Mouse (Mus musculus) lung, postnatal 10 days (tissue): ENCODE results near the gene Spsb1.

Experiments used
- DNase-seq: peaks from one replicate; pipeline ENCODE4 v3.0.0; 2021

The Spsb1 gene

DNA sequence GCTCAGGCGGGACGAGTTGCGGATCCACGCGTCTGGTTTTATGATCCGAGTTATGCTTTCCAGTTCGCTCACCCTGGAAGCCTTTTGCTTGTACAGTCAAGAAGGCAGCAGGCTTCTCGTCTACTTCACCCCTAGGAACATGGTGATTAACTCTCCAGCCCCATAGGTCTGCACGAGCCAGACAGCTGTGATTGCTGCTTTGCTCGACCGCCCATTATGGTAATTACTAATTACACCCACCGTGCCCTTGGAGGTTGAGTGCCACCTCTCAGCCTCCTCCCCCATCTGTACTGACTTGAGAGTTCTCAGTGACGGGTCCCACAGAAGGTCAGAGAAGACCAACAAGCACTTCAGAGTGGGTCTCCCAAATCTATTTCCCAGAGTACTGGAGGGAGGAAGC, 5.2 kb downstream of the Spsb1 start:
- no peak for DNase-seq

- DNase-seq = peak; percentile 37
These were observed 6.7 kb downstream of the Spsb1 start for GRCm38 (mm10) chr4:149948119-149948518.

DNA sequence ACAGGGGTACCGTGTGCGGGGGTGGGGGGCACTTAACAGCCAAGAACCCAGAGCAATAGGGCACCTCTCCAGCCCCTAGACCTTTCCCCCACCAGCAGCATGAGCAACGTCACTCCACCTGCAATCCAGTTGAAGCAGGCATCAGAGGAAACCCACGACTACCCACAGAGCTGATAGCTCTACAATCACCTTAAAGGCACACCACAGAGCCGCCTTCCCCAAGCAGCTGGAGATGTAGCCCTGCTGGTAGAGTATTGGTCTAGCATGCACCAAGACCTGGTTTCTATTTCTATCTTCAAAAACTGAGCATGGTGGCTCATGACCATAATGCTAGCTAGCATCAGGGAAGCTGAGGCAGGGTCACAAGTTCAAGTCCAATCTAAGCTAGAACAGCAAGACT, 7.4 kb downstream of the Spsb1 start:
- DNase-seq = no peak

DNA sequence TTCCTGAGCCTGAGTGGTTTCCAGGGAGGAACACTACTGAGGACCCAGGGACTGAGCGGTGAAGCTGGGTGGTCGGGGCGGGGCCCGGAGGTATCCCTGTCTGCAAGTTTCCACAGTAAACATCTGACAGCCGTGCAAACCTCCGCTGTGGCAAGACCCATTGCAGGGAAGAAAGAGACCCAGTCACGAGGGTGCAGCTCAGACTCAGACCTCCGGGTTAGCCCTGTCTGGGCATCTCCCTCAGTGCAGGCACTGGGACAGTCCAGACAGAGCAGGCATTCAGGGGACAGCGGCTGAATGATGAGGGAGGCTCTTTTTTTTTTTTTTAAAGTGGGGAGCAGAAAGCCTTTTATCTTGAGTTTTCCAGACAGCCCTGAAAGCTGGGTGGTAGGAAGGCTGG, 9.6 kb downstream of the Spsb1 start:
- DNase-seq = no peak

DNA sequence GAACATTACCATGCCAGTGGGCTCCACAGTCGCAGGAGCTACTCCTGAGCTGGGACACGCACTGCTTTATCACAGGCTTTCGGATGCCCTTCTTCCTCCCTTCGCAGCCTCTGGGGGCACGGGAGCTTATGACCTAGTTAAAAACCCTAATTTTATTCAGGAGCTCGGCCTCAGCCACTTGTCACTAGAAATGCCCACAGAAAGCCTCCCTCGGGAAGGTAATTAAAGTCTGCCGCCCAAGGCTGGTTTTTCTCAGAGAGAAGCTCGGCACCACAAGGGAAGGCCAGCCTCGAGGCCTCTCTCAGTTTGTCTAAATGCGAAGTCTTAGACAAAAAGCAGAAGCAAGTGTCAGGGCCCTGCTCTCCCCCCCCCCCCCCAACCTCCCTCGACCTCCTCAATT, 10.6 kb downstream of the Spsb1 start:
- no peak for DNase-seq

GRCm38 (mm10) chr4:149942831-149943741, 11.8 kb downstream of the Spsb1 start:
- no peak for DNase-seq

- peak; percentile 40 for DNase-seq
These were observed 13.6 kb downstream of the Spsb1 start for GRCm38 (mm10) chr4:149941067-149941755.

DNA sequence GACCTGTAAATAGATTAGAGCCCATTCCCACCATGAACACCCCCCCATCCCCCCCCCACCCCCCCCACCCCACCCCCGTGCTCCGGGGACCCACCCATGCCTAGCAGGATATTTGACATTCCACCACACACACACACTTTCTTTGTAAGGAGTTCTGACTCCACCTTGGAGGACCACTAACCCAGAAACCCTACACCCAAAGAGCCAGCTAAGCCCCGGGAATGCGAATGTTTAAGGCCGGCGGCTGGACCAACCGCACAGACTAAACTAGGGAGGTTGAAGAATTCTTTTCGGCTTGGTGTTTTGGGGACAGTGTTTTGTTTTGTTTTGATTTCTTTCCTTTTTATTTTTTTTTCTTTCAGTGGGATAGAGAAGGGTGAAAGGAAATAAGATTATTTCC, 16.1 kb downstream of the Spsb1 start:
- no peak for DNase-seq

DNA sequence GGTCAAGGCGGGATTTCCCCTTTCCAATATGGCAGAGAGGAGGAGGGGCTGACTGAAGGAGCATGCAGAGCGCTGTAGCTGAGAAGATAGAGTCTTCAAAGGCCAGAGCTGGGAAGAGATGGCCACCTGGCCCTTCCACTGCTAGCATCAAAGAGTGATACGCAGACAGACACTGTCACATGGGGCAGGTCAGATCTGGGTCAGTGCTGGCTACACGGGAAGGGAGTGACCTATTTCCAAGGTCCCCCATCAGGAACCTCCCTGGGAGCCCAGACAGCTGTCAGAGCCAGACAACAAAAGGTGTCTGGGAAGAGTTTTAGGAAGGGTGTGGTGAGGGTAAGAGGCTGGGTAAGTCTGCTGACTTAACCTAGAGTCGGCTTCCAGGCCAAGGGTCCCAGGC, 17.9 kb downstream of the Spsb1 start:
- no peak for DNase-seq

DNA sequence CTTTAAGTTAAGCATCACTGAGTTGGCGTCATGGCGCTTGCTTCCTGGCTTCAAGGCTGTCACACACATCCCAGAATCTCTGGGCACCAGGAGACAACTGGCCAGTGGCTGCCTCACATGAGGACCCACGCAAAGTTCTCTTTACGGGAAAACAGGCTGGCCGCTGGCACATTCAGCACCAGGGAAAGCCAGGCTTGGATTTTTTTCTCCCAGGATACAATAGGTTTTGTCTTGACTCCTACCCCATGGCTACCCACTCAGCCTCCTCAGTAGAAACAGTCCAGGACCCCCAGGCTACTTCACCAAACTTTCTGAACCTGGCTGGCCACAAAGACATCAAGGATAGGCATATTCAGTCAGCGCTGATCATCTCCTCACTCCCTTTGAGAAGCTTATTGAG, 19.4 kb downstream of the Spsb1 start:
- DNase-seq = peak; percentile 32

DNA sequence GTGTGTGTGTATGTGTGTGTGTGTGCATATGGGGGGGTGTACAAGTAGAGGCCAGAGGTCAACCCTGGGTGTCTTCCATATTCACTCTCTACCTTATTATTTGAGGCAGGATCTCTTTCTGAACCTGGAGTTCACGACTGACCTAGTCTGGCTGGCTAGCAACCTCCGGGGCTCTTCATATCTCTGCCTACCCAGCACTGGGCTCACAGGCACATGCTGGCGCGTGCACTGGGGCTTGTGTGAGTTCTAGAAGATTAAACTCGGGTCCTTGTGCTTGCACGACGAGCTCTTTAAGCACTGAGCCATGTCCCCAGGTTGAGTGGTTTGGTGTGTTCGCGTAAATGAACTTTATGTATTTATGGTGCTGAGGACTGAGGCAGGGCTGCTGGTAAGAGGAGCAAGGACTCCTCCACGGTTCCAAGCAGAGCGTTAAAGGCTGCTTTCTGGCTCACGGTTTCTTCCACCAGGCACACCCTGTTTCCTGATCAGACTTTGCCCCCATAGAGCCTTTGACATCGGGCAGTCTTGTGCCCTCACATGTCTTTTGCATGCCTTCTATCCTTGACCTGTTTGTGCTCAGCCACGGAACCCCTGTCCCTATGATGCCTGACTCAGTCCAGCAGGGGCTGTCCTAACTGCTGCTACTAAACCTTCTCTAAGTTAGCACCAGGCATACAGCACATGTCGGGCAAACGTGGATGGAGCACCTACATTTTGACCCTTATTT, 21.2 kb downstream of the Spsb1 start:
- DNase-seq = no peak

- DNase-seq = no peak
These were observed 21.8 kb downstream of the Spsb1 start for GRCm38 (mm10) chr4:149933025-149933424.

DNA sequence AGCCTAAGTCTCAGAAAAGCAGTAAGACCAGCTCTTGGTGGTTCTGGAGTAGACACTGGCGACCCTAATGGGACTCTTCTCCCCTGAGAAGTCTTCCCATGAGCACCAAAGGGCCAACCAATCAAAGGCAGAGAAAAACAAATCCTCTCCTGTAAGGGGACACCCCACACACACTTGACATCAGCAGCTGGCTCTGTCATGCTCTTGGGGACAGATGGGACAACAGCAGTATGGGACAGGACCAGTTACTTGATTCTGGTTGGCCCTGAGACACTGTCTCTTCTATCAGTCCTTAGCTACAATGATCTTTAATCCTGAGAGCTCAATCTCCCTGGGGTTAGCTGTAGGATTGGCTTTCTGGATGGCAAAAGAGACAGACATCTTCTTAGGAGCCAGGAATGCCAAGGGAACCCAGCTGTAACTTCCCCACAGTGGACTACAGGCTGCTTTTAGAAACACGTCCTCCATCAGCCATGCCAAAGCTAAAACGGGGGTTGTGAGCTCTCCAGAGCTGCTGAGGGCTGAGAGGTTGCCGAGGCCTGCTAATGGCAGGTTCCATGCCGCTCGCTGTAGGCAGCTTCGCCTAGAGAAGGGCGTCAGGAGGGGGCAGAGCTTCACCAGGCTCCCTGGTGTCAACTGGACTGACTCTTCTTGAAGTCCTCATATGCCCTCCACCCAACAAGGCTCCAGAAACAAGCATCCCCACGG, 22.6 kb downstream of the Spsb1 start:
- DNase-seq = no peak

- no peak for DNase-seq
These were observed 24.1 kb downstream of the Spsb1 start for GRCm38 (mm10) chr4:149930755-149931154.

GRCm38 (mm10) chr4:149923014-149923413, 31.8 kb downstream of the Spsb1 start:
- DNase-seq = no peak

- DNase-seq = peak; percentile 88
These were observed 32.6 kb downstream of the Spsb1 start for GRCm38 (mm10) chr4:149922121-149922718.

GRCm38 (mm10) chr4:149920886-149921285, 34.0 kb downstream of the Spsb1 start:
- peak; percentile 33 for DNase-seq

DNA sequence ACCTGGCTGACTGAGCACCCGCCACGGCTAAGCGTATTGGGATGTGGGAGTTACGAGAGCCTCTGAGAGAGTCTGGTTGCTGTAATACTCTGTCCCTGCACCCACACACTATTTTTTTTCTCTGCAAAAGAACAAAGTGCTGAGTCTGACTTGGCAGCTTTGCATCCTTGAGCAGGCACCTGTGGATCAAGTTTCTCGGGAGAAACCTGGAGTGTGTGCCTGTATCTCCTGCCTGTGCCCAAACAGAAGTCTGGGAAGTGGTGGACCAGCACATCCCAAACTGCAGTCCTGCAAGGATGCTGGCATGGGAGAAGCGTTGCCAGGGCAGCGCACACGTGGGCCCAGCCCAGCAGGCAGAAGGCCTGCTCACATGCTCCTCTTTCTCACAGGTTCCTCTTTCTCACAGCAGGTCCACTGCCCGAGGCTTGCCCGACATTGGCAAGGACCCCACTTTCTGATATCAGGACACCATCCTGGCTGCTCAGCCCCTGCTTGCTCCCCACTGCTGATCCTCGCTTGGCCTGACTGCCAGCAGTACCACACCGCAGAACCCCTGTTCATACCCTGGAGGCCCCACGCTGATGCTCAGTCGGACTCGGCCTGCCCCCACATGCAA, 36.3 kb downstream of the Spsb1 start:
- no peak for DNase-seq

GRCm38 (mm10) chr4:149916831-149917230, 38.0 kb downstream of the Spsb1 start:
- no peak for DNase-seq

GRCm38 (mm10) chr4:149913709-149914370, 41.0 kb downstream of the Spsb1 start:
- no peak for DNase-seq

DNA sequence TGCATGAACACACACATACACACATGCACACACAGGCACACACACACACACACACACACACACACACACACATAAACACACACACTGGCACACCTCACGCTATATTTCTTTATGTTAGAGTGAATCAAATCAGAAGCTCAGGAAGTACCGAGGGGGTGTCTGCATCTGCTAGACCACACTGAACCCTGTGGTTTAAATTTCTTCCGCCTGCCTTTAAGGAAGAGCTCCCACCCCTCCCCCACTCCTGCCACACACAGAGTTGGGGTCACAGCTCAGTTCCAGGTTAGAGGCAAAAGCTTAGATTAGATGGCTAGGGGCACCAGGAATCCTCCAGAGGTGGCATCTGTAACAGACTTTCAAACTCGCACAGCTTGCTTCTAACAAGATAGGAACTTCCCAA, 42.4 kb downstream of the Spsb1 start:
- DNase-seq = no peak
